Mouse (Mus musculus): ENCODE data around the gene Slc25a22. TPM values are rescaled to one million over a fixed set of nuclear protein-coding genes. Genes with fewer than 3 reads are reported as not detected.
A peak's percentile ranks its signal among the peaks of the same experiment; 100 is the strongest.

Gene Slc25a22
- polyA plus RNA-seq, 1 experiment = 488 TPM

- Histone ChIP-seq H3K27ac (ENCODE audit: insufficient read depth, low read depth, low read length) (peak overlapping the region; percentile 50), H3K4me3 (ENCODE audit: low read depth, low read length) (peak overlapping the region; percentile 74), H3K36me3 (ENCODE audit: control insufficient read depth, insufficient read depth, low read length) (peaks cover 38% of the 10 kb centered on the region), H3K27me3 (ENCODE audit: control insufficient read depth, insufficient read depth, low read length) (no peaks in the 10 kb centered on the region), H3K4me1 (ENCODE audit: control insufficient read depth, insufficient read depth, insufficient read length, low read length) (peaks cover 28% of the 10 kb centered on the region)
- WGBS = 23% methylated on average over 8 of the region's 8 CpGs
- TF ChIP-seq CTCF (IDR thresholded peaks at IDR 0.05; ENCODE audit: extremely low read depth, insufficient read length, insufficient replicate concordance, low read depth, low read length) (no peak), POLR2A (IDR thresholded peaks at IDR 0.05; ENCODE audit: low read depth, low read length) (no peak)
These were observed 3.2 kb downstream of the Slc25a22 start for GRCm38 (mm10) chr7:141434464-141434863.

GRCm38 (mm10) chr7:141433517-141434400, 3.9 kb downstream of the Slc25a22 start:
- Histone ChIP-seq H3K4me3 (ENCODE audit: low read depth, low read length) (peak overlapping the region; percentile 74), H3K4me1 (ENCODE audit: control insufficient read depth, insufficient read depth, insufficient read length, low read length) (peaks cover 31% of the 10 kb centered on the region), H3K36me3 (ENCODE audit: control insufficient read depth, insufficient read depth, low read length) (peaks cover 38% of the 10 kb centered on the region), H3K27ac (ENCODE audit: insufficient read depth, low read depth, low read length) (no peak overlapping the region), H3K27me3 (ENCODE audit: control insufficient read depth, insufficient read depth, low read length) (no peaks in the 10 kb centered on the region)
- 84% methylated on average over 15 of the region's 15 CpGs for WGBS
- TF ChIP-seq POLR2A (IDR thresholded peaks at IDR 0.05; ENCODE audit: low read depth, low read length) (no peak), CTCF (IDR thresholded peaks at IDR 0.05; ENCODE audit: extremely low read depth, insufficient read length, insufficient replicate concordance, low read depth, low read length) (no peak)

DNA sequence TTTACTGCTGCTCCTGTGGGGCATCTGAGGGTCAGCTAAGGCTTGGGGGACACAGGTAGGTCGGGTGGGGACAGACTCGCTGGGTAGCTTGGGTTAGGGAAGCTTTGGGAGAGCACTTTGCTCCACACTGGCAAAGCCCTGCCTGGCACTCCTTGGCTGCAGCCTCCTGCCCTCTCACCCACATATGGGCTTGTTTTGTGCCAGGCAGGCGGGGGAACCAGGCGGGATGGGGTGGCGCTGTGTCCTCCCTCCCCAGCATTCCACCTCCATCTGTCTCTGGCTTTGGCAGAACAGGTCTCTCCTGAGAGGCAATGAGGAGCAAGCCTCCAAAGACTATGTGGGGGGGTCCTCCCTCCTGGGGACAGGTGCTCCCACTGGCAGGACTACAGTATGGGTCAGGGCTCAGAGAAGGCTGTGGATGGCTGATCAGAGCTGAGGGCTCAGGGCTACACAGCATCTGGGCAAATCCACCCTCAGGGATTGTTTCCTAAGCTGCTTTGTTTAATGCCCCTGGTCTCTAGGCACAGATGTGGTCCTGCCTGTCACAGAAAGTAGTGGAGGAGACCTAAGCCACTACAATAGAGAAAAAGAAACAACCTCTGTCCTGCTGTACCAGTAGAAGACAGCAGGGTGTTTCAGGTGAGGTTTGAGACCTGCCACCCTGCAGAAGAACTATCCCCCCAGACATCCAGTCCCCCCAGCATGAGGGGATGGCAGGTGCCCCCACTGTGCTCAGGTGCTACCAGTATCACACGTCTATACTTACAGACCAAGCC, 4.8 kb downstream of the Slc25a22 start:
- 79% methylated on average over 6 of the region's 6 CpGs for WGBS
- no peak for TF ChIP-seq POLR2A (IDR thresholded peaks at IDR 0.05; ENCODE audit: low read depth, low read length)
- TF ChIP-seq CTCF (IDR thresholded peaks at IDR 0.05; ENCODE audit: extremely low read depth, insufficient read length, insufficient replicate concordance, low read depth, low read length) = no peak
- no peak overlapping the region for H3K27ac ChIP-seq (ENCODE audit: insufficient read depth, low read depth, low read length)

GRCm38 (mm10) chr7:141432186-141432611, 5.5 kb downstream of the Slc25a22 start:
- Histone ChIP-seq H3K36me3 (ENCODE audit: control insufficient read depth, insufficient read depth, low read length) (peaks cover 38% of the 10 kb centered on the region), H3K27ac (ENCODE audit: insufficient read depth, low read depth, low read length) (no peak overlapping the region), H3K27me3 (ENCODE audit: control insufficient read depth, insufficient read depth, low read length) (no peaks in the 10 kb centered on the region), H3K4me1 (ENCODE audit: control insufficient read depth, insufficient read depth, insufficient read length, low read length) (peaks cover 34% of the 10 kb centered on the region), H3K4me3 (ENCODE audit: low read depth, low read length) (no peak overlapping the region)
- WGBS = 85% methylated on average over 8 of the region's 8 CpGs
- TF ChIP-seq CTCF (IDR thresholded peaks at IDR 0.05; ENCODE audit: extremely low read depth, insufficient read length, insufficient replicate concordance, low read depth, low read length) (no peak), POLR2A (IDR thresholded peaks at IDR 0.05; ENCODE audit: low read depth, low read length) (no peak)

More for the DNA sequence above, 4.8 kb downstream of the Slc25a22 start:
- Histone ChIP-seq H3K36me3 (ENCODE audit: control insufficient read depth, insufficient read depth, low read length) (peaks cover 38% of the 10 kb centered on the region), H3K4me1 (ENCODE audit: control insufficient read depth, insufficient read depth, insufficient read length, low read length) (peaks cover 34% of the 10 kb centered on the region), H3K27me3 (ENCODE audit: control insufficient read depth, insufficient read depth, low read length) (no peaks in the 10 kb centered on the region), H3K4me3 (ENCODE audit: low read depth, low read length) (peak overlapping the region; percentile 2; the same call in 1 of the 2 replicates)

GRCm38 (mm10) chr7:141431434-141432185, 6.1 kb downstream of the Slc25a22 start:
- Histone ChIP-seq H3K27me3 (ENCODE audit: control insufficient read depth, insufficient read depth, low read length) (no peaks in the 10 kb centered on the region), H3K4me1 (ENCODE audit: control insufficient read depth, insufficient read depth, insufficient read length, low read length) (peaks cover 35% of the 10 kb centered on the region), H3K4me3 (ENCODE audit: low read depth, low read length) (no peak overlapping the region), H3K36me3 (ENCODE audit: control insufficient read depth, insufficient read depth, low read length) (peaks cover 38% of the 10 kb centered on the region), H3K27ac (ENCODE audit: insufficient read depth, low read depth, low read length) (no peak overlapping the region)
- 94% methylated on average over 19 of the region's 19 CpGs for WGBS
- TF ChIP-seq CTCF (IDR thresholded peaks at IDR 0.05; ENCODE audit: extremely low read depth, insufficient read length, insufficient replicate concordance, low read depth, low read length) (no peak), POLR2A (IDR thresholded peaks at IDR 0.05; ENCODE audit: low read depth, low read length) (no peak)

DNA sequence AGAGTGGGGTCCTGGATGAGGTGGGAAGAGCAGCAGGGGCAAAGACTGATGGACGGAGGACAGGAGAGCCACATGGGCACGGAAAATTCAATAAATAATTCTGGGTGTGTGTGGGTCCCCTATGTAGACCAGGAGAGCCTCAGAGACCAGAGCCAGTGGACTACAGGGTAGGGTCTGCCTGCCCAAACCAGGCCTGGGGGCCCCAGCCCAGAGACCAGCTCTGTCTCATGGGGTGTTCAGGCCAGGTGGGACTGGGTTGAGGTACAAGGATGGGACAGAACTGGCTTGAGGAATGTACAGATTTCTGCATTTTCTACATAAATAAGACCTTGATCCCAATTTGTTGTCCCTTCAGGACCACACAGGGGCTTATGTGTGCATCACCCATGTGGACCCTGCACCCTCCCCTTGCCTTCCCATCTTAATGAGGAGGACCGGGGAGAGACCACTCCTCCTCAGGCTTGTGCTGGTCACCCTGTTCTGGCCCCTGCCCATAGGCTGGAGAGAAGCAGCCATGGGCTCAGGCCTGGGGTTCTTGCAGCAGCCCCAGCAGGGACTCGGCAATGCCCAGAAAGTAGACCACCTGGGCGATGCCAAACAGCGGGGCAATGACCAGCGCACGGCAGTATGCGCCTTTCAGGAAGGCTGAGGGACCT, 7.0 kb downstream of the Slc25a22 start:
- H3K36me3 ChIP-seq (ENCODE audit: control insufficient read depth, insufficient read depth, low read length) = peaks cover 38% of the 10 kb centered on the region
- 95% methylated on average over 9 of the region's 9 CpGs for WGBS
- H3K27me3 ChIP-seq (ENCODE audit: control insufficient read depth, insufficient read depth, low read length) = no peaks in the 10 kb centered on the region
- no peak overlapping the region for H3K4me3 ChIP-seq (ENCODE audit: low read depth, low read length)
- H3K4me1 ChIP-seq (ENCODE audit: control insufficient read depth, insufficient read depth, insufficient read length, low read length) = peaks cover 27% of the 10 kb centered on the region
- H3K27ac ChIP-seq (ENCODE audit: insufficient read depth, low read depth, low read length) = no peak overlapping the region
- TF ChIP-seq CTCF (IDR thresholded peaks at IDR 0.05; ENCODE audit: extremely low read depth, insufficient read length, insufficient replicate concordance, low read depth, low read length) (no peak), POLR2A (IDR thresholded peaks at IDR 0.05; ENCODE audit: low read depth, low read length) (no peak)

Measured in small intestine, adult 2 months (tissue).